Mouse (Mus musculus) spleen, postnatal 14 days (tissue): ENCODE results near the gene Mamdc2.

Source experiments
- DNase-seq, 2 experiments: peaks; one replicate each; pipeline ENCODE4 v3.0.0; 2021 to 2022; ENCODE audit warnings: low spot score in 2 of 2

Mamdc2 gene

DNA sequence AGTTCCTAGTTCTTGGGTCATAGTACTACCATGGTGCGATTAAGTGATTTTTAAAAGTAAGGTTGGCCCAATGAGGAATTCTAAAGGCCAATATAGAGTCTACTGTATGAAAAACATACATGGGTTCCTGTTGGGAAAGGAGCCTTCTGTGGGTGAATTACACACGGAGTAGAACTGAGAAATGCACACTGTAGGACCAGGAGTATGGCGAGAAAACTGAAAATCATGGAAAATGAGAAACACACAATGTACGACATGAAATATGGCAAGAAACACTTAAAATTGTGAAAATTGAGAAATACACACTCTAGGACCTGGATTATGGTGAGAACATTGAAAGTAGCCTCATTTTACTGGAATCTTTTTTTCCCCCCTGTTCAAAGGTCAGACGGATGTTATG, 91.0 kb downstream of the Mamdc2 start:
- DNase-seq, result no peak

GRCm38 (mm10) chr19:23354738-23355137, 93.5 kb downstream of the Mamdc2 start:
- no peak for DNase-seq

DNA sequence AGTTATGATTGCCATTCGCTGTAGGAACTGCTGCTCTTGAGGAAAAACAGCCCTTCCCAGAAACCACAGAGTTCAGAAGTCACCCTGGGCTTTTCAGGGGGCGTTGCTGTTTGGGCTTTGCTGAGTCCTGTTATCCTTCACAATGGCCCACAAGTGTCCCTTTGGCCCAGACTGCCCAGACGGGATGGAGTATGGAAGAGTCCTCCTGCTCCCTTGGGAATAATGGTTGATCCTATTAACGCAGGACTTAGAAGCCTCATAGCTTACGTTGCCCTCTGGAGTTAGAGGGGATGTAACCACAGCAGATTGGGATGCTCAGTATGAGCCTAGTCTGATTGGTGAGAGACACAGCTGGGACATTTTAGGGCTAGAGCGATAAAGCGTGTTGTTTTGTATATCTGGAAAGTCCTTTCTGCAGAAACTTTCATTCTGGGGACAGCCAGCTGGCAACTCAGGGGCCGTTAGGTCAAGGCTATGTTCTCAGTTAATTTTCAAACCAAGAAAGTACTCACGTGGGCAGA, 94.3 kb downstream of the Mamdc2 start:
- DNase-seq, result no peak

GRCm38 (mm10) chr19:23353161-23353560, 95.1 kb downstream of the Mamdc2 start:
- no peak for DNase-seq

GRCm38 (mm10) chr19:23351808-23352491, 96.3 kb downstream of the Mamdc2 start:
- no peak for DNase-seq

DNA sequence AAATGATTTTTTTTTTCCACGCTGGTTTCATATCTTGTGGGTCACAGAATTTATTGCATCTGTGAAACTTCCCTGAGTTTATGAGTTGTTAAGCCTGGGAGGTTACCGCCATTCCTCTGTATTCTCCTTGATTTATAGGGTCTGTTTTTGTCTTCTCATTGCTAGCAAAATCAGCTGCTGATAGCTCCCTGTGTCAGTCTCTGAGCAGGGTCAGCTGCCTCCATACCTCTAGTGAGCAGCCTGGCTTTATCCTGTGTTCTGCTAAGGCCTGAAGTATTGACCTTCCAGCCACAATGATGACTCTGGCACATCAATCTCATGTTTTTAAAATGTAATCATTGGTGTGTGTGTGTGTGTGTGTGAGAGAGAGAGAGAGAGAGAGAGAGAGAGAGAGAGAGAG, 98.3 kb downstream of the Mamdc2 start:
- no peak for DNase-seq

- DNase-seq, result no peak
Observed at GRCm38 (mm10) chr19:23342782-23343181, 105.5 kb downstream of the Mamdc2 start.

GRCm38 (mm10) chr19:23332883-23333282, 115.4 kb downstream of the Mamdc2 start:
- no peak for DNase-seq

DNA sequence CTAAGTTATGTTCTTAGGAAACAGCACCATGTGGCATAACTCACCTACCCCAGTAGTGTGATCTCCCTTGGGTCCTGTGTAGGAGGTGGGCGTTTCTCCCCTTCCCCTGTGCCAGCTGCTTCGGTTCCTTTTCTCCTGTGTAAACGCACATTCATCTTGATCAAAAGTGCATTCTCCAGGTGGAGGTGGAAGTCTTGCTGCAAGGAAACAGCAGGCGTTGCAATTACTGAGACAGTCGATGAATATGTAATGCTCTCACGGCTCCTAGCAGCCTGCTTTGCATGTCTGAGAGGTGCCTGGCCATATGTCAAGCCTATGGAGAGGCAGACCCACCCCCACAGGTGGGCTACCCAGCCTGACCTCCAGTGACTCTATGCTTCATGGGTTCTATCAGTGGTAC, 117.4 kb downstream of the Mamdc2 start:
- DNase-seq, result no peak

DNA sequence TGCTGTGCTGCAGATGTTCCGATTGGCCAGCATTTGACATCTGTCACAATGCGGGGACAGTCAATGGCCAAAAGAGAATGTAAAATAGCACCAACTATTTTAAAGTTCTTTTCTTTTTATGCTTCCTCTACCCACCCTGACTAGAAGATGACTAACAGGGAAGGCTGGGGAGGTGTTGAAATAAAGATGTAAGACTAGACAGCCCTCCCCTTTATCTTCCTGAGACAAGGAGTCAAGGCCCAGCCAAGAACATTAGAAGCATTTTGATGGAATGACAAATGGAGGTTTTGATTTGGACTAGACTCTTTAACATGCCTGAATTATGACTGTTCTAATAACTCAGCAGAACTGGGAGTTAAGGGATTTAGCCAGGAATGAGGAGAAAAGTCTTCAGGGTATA, 118.9 kb downstream of the Mamdc2 start:
- no peak for DNase-seq

GRCm38 (mm10) chr19:23327056-23327640, 121.1 kb downstream of the Mamdc2 start:
- DNase-seq, result no peak

GRCm38 (mm10) chr19:23323107-23323506, 125.1 kb downstream of the Mamdc2 start:
- DNase-seq, result peak in 1 of 2 experiments; percentile 5

DNA sequence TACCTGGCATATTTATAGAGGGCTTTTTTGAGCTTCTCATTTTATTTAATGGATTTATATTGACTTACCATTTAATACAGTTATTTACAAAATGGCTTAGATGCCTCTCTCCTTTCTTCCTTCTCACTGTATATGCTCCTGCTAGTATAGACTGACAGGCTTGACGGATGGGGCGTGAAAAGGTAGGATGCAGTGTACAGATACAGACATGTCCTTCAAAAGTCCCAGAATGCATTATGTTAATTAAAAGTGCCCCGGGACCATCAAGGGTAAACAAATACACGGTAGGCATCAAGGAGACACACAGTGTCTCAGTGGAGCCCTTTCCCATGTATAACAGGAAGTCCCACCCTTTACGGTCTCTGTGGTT, 130.3 kb downstream of the Mamdc2 start:
- DNase-seq, result no peak

DNA sequence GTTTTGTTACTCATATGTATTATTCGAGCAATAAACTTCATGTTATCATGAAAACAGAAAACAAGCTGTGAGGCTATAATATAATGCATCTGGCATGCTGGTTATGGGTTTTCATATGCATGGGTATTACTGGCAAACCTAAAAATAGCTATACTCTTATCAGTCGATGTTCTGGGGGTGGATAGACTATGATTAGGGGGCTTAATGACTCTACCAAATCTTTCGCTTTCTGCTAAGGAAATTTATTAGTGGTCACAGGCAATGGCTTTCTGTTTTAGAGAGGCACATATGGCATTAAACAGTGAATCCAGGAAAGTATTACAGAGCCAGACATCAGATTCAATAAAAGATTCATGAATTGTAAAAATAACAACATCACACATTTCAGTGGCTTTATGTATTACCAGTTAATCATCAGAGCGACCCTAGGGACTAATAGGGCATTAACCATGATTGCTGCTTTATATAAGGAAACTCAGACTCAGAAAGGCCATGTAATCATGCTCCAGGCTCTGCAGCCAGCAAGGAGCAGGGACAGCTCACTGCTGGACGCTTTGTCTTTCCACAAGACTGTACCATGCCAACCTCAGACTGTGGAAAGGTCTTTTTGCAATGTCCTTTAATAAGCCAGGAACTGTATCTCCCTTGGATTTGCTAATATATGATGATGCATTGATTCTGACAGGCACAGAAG, 130.8 kb downstream of the Mamdc2 start:
- no peak for DNase-seq

DNA sequence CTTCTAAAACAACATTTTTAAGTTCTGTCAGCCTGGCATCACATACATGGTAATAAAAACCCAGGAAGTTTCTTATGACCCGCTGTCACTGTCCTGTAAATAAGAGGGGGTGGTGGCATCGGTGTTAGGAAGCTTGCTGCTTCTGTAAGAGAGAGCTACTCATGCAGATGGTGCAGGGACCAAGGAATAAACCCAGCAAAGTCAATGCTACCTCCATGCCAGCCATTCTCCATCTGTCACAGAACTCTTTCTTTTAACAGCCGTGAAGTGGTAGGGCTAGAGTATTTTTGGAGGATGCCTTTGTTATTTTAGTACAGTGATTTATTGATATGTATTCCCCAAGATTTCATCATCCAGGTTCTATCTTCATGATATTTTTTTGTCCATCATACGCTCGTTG, 131.4 kb downstream of the Mamdc2 start:
- DNase-seq, result no peak

- no peak for DNase-seq
Observed at GRCm38 (mm10) chr19:23309979-23310378, 138.3 kb downstream of the Mamdc2 start.

GRCm38 (mm10) chr19:23306671-23307070, 141.6 kb downstream of the Mamdc2 start:
- no peak for DNase-seq

DNA sequence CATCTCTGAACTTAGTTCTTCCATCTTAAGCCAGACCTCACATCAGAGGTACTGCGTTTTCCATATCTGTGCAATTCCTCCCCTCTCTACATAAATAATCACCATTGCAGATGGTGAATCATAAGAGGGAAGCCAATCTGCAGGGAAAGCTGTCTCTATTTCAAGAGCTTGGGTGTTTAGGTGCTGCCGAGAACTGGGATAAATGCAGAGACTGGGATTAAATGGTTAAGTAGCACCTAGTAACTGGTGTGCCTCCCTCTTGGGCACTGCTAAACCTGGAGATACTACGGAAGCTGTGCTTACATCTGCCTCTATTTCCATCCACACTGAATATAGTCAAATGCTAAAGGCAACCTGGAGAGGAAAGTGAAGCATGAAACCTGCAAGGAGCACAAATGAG, 148.3 kb downstream of the Mamdc2 start:
- no peak for DNase-seq

DNA sequence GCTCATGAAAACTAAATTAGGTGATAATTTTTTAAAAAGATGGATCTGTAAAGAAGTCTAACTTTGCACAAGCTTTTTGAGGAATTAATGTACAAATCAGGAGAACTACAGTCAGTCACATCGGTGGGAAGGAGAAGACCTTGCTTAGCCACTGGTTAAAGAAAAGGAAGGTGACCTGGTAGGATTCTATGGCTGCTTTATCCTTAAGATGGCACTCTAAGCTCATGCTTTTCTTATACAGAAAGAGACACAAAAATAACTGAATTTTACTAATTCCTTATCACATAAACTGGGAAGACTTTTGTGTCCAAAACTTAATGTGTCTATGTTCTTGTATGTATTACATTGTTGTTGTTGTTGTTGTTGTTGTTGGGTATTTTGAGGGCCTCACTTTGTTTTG, 149.3 kb downstream of the Mamdc2 start:
- no peak for DNase-seq

DNA sequence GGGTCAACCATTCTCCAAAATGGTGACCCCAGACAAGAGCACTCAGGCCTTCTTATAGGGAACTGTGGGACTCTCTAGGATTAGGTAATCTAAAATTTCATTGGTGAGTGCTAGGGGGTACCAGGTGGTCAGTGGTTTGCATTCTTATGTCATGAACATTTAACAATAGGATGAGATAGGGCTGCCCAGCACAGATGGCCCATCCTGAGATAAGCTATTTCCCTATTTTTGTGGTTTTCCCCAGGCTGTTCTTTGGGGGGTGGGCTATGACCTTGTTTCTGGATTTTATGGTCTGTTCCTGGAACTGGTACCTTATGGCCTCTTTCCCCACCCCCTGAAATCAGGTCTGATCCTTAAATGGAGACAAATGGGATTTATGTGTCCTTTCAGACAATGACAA, 151.1 kb downstream of the Mamdc2 start:
- no peak for DNase-seq

GRCm38 (mm10) chr19:23289251-23289650, 159.0 kb downstream of the Mamdc2 start:
- DNase-seq, result no peak

DNA sequence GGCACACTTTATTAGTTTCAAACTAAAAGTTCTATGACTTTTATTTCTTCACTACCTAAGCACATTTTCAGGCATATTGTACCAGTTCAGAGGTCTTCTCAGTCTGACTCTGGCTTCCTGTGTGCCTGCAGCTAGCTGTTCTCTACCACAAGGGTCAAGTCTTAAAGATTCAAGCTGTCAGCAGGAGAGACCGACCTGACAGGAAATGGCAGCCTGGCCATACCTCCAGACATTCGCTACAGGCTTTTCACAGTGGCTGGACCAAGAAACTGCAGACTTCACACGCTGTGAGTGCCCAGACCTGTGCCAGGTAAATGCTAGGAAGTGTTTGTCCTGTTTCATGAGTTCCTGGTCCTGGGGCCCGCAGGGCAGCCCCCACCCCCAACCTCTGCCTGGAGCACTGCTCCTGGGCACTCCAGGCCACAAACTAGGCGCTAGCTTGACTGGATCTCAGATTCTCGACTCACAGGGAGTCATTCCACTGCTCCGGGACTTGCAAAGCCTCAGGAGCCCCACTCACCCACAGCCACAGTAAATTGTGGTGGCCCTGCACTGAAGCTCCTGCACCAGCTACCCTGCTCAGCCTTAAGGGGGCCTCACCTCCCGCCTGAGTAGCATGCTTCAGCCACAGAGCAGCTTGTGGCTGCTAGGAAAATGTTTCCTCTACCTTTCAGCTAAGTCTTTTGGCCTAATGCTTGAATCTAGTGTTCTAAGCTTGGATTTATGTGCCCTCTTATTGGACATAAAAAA, 166.2 kb downstream of the Mamdc2 start:
- no peak for DNase-seq
